Mouse (Mus musculus): ENCODE data around the gene Selenon. TPM values are rescaled to one million over a fixed set of nuclear protein-coding genes. Genes with fewer than 3 reads are reported as not detected.

The Selenon gene
- polyA plus RNA-seq, 2 experiments = 48.5 to 68.5 TPM

DNA sequence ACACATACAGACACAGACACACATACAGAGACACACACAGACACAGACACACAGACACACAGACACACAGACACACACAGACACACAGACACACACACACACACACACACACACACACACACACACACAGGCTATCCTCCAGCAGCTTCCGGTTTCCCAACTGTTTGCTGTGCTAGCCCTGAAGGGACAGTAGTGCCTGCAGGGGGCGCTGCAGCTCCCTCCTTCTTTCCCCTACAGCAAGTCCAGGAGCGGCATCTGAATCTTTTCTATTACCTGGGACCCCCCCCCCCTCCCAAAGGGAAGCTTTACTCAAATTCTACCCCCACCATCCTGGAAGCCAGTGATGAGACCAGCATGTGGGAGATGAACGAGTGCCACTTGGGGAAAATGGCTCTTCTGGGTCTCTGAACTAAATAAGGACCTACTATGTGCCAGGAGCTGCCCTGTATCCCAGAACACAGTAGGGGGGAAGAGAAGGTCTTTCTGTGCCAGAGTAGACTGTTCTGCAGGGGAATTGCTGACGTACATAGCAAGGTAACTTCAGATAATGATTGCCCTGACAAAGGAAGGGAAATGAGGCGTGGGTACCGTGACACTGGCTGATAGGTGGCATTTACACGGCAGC is 4.1 kb upstream of the Selenon start:
- Histone ChIP-seq H3K4me1 (ENCODE audit: control insufficient read depth, insufficient read depth, low read length) (peaks cover 16% of the 10 kb centered on the region), H3K27ac (replicated peaks; ENCODE audit: low read depth, low read length) (no peak overlapping the region), H3K4me3 (replicated peaks; ENCODE audit: low read length) (no peak overlapping the region), H3K4me2 (replicated peaks; ENCODE audit: low read depth, low read length, severe bottlenecking) (no peak overlapping the region), H3K36me3 (ENCODE audit: control insufficient read depth, insufficient read depth, low read length) (no peaks in the 10 kb centered on the region), H3K27me3 (ENCODE audit: control insufficient read depth, insufficient read depth, low read length) (no peaks in the 10 kb centered on the region), H3K9ac (ENCODE audit: low read depth, low read length, severe bottlenecking) (no peak overlapping the region), H3K9me3 (ENCODE audit: control insufficient read depth, low read length) (no peaks in the 10 kb centered on the region)
- no peak for ATAC-seq (ENCODE audit: low FRiP score, low read depth)
- WGBS = 67% methylated on average over 8 of the region's 8 CpGs
- no peak for TF ChIP-seq POLR2A (IDR thresholded peaks at IDR 0.05; ENCODE audit: borderline replicate concordance, extremely low read depth, insufficient read depth, insufficient read length)
- DNase-seq (ENCODE audit: low spot score) = no peak

DNA sequence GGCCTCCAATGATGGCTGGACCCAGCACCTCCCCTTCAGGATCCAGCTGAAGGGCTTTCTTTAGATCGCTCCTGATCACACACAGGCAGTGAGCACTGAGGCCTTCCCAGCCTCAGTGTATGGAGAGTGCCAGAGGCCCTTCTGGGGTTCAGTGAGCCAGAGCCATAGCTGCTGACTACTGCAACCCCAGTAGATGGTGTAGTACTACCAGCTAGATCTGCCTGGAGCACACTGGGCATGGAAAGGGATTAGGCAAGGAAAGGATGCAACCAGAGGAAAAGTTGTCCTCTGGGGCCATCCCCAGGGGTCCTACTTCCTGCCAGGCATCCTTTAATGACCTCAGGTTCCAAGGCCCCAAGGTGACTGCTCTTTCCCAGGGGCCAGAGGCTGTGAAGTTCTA is 1.7 kb upstream of the Selenon start:
- ATAC-seq (ENCODE audit: low FRiP score, low read depth) = no peak
- Histone ChIP-seq H3K4me2 (replicated peaks; ENCODE audit: low read depth, low read length, severe bottlenecking) (no peak overlapping the region), H3K27me3 (ENCODE audit: control insufficient read depth, insufficient read depth, low read length) (no peaks in the 10 kb centered on the region), H3K4me3 (replicated peaks; ENCODE audit: low read length) (no peak overlapping the region), H3K4me1 (ENCODE audit: control insufficient read depth, insufficient read depth, low read length) (peaks cover 16% of the 10 kb centered on the region), H3K9ac (ENCODE audit: low read depth, low read length, severe bottlenecking) (no peak overlapping the region), H3K27ac (replicated peaks; ENCODE audit: low read depth, low read length) (no peak overlapping the region), H3K9me3 (ENCODE audit: control insufficient read depth, low read length) (peaks cover 6% of the 10 kb centered on the region; the same call in 1 of the 2 replicates), H3K36me3 (ENCODE audit: control insufficient read depth, insufficient read depth, low read length) (peaks cover 20% of the 10 kb centered on the region)
- no peak for TF ChIP-seq POLR2A (IDR thresholded peaks at IDR 0.05; ENCODE audit: borderline replicate concordance, extremely low read depth, insufficient read depth, insufficient read length)
- DNase-seq (ENCODE audit: low spot score) = no peak
- 82% methylated on average over 1 of the region's 1 CpGs for WGBS

DNA sequence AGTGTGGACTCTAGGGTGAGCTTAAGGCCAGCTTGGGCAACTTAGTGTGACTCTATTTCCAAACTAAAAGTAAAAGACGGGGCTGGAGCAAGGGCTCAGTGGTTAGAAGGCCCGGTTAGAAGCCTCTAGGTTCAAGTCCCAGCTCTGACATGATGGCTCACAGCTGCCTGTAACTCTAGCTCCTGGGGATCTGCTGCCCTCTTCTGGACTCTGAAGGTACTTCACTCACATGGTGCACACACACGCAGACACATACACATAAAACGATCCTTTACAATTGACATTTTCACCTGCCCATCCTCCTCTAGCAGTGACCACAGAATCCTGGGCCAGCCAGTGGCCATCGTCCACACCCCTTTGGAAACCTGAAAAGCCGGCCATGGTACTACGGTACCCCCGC is 2.1 kb downstream of the Selenon start:
- TF ChIP-seq POLR2A (IDR thresholded peaks at IDR 0.05; ENCODE audit: borderline replicate concordance, extremely low read depth, insufficient read depth, insufficient read length) = no peak
- WGBS = 97% methylated on average over 8 of the region's 8 CpGs
- H3K36me3 ChIP-seq (ENCODE audit: control insufficient read depth, insufficient read depth, low read length) = peaks cover 56% of the 10 kb centered on the region
- H3K27ac ChIP-seq (replicated peaks; ENCODE audit: low read depth, low read length) = no peak overlapping the region
- no peaks in the 10 kb centered on the region for H3K27me3 ChIP-seq (ENCODE audit: control insufficient read depth, insufficient read depth, low read length)
- peaks cover 8% of the 10 kb centered on the region; the same call in 1 of the 2 replicates for H3K4me1 ChIP-seq (ENCODE audit: control insufficient read depth, insufficient read depth, low read length)
- H3K4me3 ChIP-seq (replicated peaks; ENCODE audit: low read length) = no peak overlapping the region
- DNase-seq (ENCODE audit: low spot score) = no peak
- no peak overlapping the region for H3K4me2 ChIP-seq (replicated peaks; ENCODE audit: low read depth, low read length, severe bottlenecking)
- no peak for ATAC-seq (ENCODE audit: low FRiP score, low read depth)
- H3K9ac ChIP-seq (ENCODE audit: low read depth, low read length, severe bottlenecking) = no peak overlapping the region
- H3K9me3 ChIP-seq (ENCODE audit: control insufficient read depth, low read length) = peaks cover 6% of the 10 kb centered on the region; the same call in 1 of the 2 replicates

DNA sequence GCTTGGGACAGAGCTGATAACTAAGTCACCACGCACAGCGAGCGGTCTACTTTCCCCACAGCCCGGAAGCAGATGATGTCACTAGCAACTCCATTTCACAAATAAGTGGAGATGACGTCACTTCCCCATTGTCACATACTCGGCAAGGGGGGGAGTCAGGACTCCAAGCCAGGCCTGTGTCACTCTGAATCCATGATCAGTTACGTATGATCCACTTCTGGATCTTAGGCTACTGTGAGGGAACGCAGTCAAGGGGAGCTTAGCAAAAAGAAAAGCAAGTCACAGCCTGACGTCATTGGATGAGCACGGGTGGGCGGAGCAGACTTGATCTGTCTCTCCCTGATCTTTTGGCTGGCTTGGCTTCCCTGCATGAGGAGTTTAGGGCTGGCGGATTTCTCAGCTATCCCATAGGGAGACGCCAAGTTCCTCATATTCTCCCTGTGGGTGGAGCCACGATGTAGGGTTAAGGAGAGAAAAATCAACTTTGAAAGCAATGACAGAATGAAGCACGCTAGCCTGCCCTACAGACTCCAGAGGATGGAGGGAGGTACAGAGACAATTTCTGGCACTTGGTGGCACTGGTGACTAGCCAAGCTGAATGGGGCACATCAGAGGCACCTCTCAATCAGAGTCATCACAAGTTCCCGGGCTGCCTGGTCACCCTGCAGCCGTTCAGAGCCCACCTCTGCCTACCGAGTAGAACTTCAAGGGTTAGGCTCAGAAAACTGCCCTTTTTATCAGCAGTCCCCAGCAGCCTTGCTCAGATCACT is 3.6 kb downstream of the Selenon start:
- no peak overlapping the region for H3K9ac ChIP-seq (ENCODE audit: low read depth, low read length, severe bottlenecking)
- WGBS = 75% methylated on average over 18 of the region's 18 CpGs
- H3K27ac ChIP-seq (replicated peaks; ENCODE audit: low read depth, low read length) = no peak overlapping the region
- H3K9me3 ChIP-seq (ENCODE audit: control insufficient read depth, low read length) = peaks cover 6% of the 10 kb centered on the region; the same call in 1 of the 2 replicates
- DNase-seq (ENCODE audit: low spot score) (no peak), ATAC-seq (ENCODE audit: low FRiP score, low read depth) (no peak)
- H3K4me3 ChIP-seq (replicated peaks; ENCODE audit: low read length) = no peak overlapping the region
- no peak overlapping the region for H3K4me2 ChIP-seq (replicated peaks; ENCODE audit: low read depth, low read length, severe bottlenecking)
- no peaks in the 10 kb centered on the region for H3K27me3 ChIP-seq (ENCODE audit: control insufficient read depth, insufficient read depth, low read length)
- peaks cover 70% of the 10 kb centered on the region for H3K36me3 ChIP-seq (ENCODE audit: control insufficient read depth, insufficient read depth, low read length)
- no peak for TF ChIP-seq POLR2A (IDR thresholded peaks at IDR 0.05; ENCODE audit: borderline replicate concordance, extremely low read depth, insufficient read depth, insufficient read length)
- peaks cover 8% of the 10 kb centered on the region; the same call in 1 of the 2 replicates for H3K4me1 ChIP-seq (ENCODE audit: control insufficient read depth, insufficient read depth, low read length)

DNA sequence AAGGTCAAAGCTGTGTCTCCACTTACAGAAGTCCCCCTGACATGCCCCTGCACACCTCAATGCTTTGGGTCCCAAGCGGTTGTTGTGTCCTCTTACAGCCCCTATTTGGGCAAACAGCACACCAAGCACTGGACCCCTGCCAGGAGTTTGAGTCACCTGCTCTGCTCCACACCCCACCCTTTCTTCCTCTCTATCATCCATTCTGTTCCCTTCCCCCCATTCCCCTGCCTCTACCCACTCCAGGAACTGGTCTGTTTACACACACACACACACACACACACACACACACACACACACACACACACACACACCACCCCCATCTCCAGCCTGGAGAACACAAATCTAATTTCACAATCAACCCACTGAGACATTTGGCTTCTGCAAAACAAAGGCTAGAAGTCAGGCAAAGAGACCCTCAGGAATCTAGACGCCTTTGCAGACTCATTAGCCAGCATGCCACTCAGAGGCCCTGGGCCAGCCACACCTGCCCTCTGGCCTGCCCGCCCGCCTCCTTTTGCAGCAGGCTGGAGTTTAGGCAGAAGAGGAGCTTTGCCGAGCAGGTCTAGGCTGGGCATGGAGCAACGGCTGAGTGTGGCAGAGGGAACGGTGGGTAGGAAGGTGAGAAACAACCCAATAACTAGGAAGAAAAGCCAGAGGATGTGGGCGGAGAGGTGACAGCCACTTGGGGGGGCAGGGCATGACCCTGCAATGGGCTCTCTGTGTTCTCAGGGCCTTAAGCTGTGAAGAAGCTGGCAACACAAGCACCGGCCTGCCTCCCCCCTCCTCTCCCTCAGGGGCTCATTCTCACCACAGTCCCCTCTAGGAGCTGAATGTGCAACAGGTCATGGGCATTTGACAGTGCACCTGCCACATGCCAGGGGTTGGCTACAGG is 4.9 kb downstream of the Selenon start:
- Histone ChIP-seq H3K4me3 (replicated peaks; ENCODE audit: low read length) (no peak overlapping the region), H3K27ac (replicated peaks; ENCODE audit: low read depth, low read length) (no peak overlapping the region), H3K27me3 (ENCODE audit: control insufficient read depth, insufficient read depth, low read length) (no peaks in the 10 kb centered on the region), H3K4me2 (replicated peaks; ENCODE audit: low read depth, low read length, severe bottlenecking) (no peak overlapping the region), H3K4me1 (ENCODE audit: control insufficient read depth, insufficient read depth, low read length) (peaks cover 4% of the 10 kb centered on the region; the same call in 1 of the 2 replicates), H3K9ac (ENCODE audit: low read depth, low read length, severe bottlenecking) (no peak overlapping the region), H3K36me3 (ENCODE audit: control insufficient read depth, insufficient read depth, low read length) (peaks cover 83% of the 10 kb centered on the region), H3K9me3 (ENCODE audit: control insufficient read depth, low read length) (peaks cover 6% of the 10 kb centered on the region; the same call in 1 of the 2 replicates)
- no peak for TF ChIP-seq POLR2A (IDR thresholded peaks at IDR 0.05; ENCODE audit: borderline replicate concordance, extremely low read depth, insufficient read depth, insufficient read length)
- ATAC-seq (ENCODE audit: low FRiP score, low read depth) = no peak
- WGBS = 64% methylated on average over 9 of the region's 9 CpGs
- DNase-seq (ENCODE audit: low spot score) = no peak

Measured in limb, embryonic 14.5 days (tissue).